Mouse (Mus musculus): Measurements from ENCODE around the gene Mapkap1. TPM values are rescaled to one million over a fixed set of nuclear protein-coding genes. Genes with fewer than 3 reads are reported as not detected.
A peak's percentile ranks its signal among the peaks of the same experiment; 100 is the strongest.

Mapkap1 gene
- total RNA-seq (2014; rRNA removed; ENCODE audit: low replicate concordance) (87.6 and 91.7 TPM in 2 replicates), polyA plus RNA-seq (2015; fragmentation: Nextera tagmentation; extraction: Ambion mirVana) (60.3 and 62.5 TPM in 2 replicates)

DNA sequence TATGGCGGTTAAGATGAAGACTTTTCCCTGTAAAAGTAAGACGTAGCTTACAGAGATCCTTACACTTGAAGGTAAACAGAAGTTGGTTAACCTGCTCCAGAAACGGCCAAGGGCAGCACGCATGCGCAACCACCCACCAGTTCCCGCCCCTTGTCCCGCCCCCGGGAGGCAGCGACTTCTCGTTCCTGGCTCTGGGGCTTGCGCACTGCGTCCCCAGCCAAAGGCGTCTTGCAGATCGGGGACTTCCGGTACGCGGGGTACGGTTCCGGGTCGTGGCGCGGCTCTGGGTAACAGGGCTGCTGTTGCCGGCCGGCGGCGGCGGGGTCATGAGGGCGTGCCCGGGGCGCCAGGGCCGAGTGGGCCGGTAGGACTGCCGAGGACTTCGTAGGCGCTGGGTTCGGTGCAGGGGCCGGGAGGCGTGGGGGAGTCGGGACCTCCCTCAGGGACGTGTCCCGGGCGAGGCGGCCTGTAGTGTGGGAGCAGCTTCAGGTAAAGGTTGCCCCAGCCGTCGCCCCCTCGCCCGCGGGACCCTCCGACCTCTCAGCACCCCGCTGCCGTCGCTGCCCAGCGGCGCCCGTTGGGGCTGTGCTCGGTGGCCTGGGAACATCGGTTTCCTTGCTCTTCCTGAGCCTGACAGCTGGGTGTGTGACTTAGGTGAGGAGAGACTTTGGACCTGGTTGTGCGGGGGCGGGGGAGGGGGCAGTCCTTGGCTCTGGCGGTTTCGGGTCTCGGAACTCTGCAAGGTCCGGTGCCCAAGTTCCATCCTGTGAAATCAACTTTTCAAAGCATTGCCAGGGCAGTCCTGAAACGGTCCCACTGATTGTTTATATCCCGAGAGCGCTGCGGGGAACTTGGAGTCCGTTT, at the start of gene Mapkap1:
Gene Mapkap1, plus strand, starts transcription at position 171 of the 864 bp plus-strand sequence.
- Histone ChIP-seq H3K9ac (replicated peaks; ENCODE audit: low read depth, low read length) (peak within 1 kb of the TSS; percentile 88), H3K4me3 (ENCODE audit: low read depth, low read length) (peak within 1 kb of the TSS; percentile 94), H3K27me3 (ENCODE audit: control insufficient read depth, insufficient read depth, low read length) (no peaks in the 10 kb centered on the region), H3K4me1 (ENCODE audit: control insufficient read depth, insufficient read depth) (peaks cover 15% of the 10 kb centered on the region), H3K27ac (ENCODE audit: low read depth) (peak within 1 kb of the TSS; percentile 80), H3K36me3 (replicated peaks; ENCODE audit: control insufficient read depth, insufficient read depth, low read length) (no peaks in the 10 kb centered on the region), H3K9me3 (replicated peaks; ENCODE audit: control insufficient read depth, low read length) (no peaks in the 10 kb centered on the region), H3K4me2 (ENCODE audit: low read depth, low read length) (peak within 1 kb of the TSS; percentile 76)
- peak; percentile 99 for ATAC-seq (ENCODE audit: insufficient read depth, low read depth)
- WGBS: under 1% methylated on average over 68 of the region's 68 CpGs
- TF ChIP-seq CTCF (IDR thresholded peaks at IDR 0.05; ENCODE audit: low read depth) (no peak), EP300 (IDR thresholded peaks at IDR 0.05; ENCODE audit: low read depth) (no peak)
- DNase-seq (ENCODE audit: low spot score): peak; percentile 95

DNA sequence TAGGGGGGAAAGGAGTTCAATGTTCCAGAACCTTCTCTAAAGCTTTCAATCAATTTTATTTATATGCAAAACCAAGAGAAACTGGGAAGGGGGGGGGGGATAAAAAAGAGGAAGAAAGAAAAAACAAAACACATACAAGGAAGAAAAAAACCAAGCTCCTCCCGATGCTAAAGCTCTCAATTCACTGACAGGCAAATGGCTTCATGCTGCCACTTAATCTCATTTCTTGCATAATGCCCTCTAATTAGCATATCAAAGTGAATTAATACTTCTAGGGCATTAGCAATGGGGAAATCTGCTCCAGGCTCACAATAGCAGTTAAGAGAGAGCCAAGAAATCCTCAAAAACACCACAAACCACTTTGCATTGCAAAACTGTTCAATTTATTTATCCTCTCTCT, 42.9 kb upstream of the Mapkap1 start:
- H3K27ac ChIP-seq (ENCODE audit: low read depth): no peak overlapping the region
- no peak overlapping the region for H3K4me2 ChIP-seq (ENCODE audit: low read depth, low read length)
- no peaks in the 10 kb centered on the region for H3K36me3 ChIP-seq (replicated peaks; ENCODE audit: control insufficient read depth, insufficient read depth, low read length)
- no peaks in the 10 kb centered on the region for H3K27me3 ChIP-seq (ENCODE audit: control insufficient read depth, insufficient read depth, low read length)
- no peak overlapping the region for H3K9ac ChIP-seq (replicated peaks; ENCODE audit: low read depth, low read length)
- peaks cover 4% of the 10 kb centered on the region; the same call in 1 of the 2 replicates for H3K4me1 ChIP-seq (ENCODE audit: control insufficient read depth, insufficient read depth)
- ATAC-seq (ENCODE audit: insufficient read depth, low read depth) (no peak), DNase-seq (ENCODE audit: low spot score) (no peak)
- no peaks in the 10 kb centered on the region for H3K9me3 ChIP-seq (replicated peaks; ENCODE audit: control insufficient read depth, low read length)
- WGBS: 35% methylated on average over 1 of the region's 1 CpGs
- no peak overlapping the region for H3K4me3 ChIP-seq (ENCODE audit: low read depth, low read length)
- TF ChIP-seq EP300 (IDR thresholded peaks at IDR 0.05; ENCODE audit: low read depth): no peak
- no peak for TF ChIP-seq CTCF (IDR thresholded peaks at IDR 0.05; ENCODE audit: low read depth)

DNA sequence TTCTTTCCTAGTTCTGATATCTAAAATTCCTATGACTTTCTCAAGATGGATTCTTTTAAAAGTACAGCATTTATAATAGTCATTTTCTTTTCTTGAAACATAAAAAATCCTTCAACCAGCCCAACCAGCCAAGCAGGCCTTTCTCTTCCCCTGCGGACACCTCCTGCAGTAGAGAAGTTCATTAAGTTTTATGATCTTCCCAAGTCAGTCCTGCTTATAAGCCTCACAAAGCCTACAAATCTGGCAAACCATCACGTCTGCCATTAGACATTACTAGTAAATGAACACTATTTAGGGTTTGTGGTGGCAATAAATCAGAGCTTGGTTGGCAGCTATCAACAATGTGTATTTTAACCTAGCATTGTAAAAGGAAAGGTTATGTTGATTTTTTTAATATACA, 39.5 kb upstream of the Mapkap1 start:
- no peak for ATAC-seq (ENCODE audit: insufficient read depth, low read depth)
- no peak for TF ChIP-seq CTCF (IDR thresholded peaks at IDR 0.05; ENCODE audit: low read depth)
- TF ChIP-seq EP300 (IDR thresholded peaks at IDR 0.05; ENCODE audit: low read depth): no peak
- Histone ChIP-seq H3K9me3 (replicated peaks; ENCODE audit: control insufficient read depth, low read length) (no peaks in the 10 kb centered on the region), H3K9ac (replicated peaks; ENCODE audit: low read depth, low read length) (no peak overlapping the region), H3K4me2 (ENCODE audit: low read depth, low read length) (no peak overlapping the region), H3K4me1 (ENCODE audit: control insufficient read depth, insufficient read depth) (peaks cover 5% of the 10 kb centered on the region; the same call in 1 of the 2 replicates), H3K27ac (ENCODE audit: low read depth) (no peak overlapping the region), H3K4me3 (ENCODE audit: low read depth, low read length) (no peak overlapping the region), H3K36me3 (replicated peaks; ENCODE audit: control insufficient read depth, insufficient read depth, low read length) (no peaks in the 10 kb centered on the region), H3K27me3 (ENCODE audit: control insufficient read depth, insufficient read depth, low read length) (no peaks in the 10 kb centered on the region)
- 88% methylated on average over 2 of the region's 2 CpGs for WGBS
- DNase-seq (ENCODE audit: low spot score): no peak

DNA sequence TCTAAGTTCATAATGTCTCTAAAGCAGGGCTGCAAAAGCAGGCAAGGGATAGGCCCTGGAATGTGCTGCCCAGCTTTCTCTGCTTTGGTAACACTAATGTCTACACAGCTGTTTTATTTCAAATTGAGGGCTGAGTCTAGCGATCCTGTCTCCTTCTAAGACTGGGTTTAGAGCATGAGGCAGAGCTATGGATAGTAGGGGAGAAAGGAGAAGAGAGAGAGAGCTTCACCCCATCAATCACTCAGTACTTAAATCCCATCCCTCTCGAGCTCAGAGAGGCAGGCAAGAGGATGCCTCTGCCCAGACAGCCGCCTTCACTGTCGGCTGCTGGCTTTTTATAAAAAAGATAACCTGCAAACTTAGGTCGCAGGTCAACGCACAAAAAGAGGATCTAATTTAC, 38.2 kb upstream of the Mapkap1 start:
- H3K4me1 ChIP-seq (ENCODE audit: control insufficient read depth, insufficient read depth): peaks cover 10% of the 10 kb centered on the region; the same call in 1 of the 2 replicates
- no peaks in the 10 kb centered on the region for H3K9me3 ChIP-seq (replicated peaks; ENCODE audit: control insufficient read depth, low read length)
- H3K4me2 ChIP-seq (ENCODE audit: low read depth, low read length): peak overlapping the region; percentile 18; the same call in 1 of the 2 replicates
- H3K36me3 ChIP-seq (replicated peaks; ENCODE audit: control insufficient read depth, insufficient read depth, low read length): no peaks in the 10 kb centered on the region
- DNase-seq (ENCODE audit: low spot score) (no peak), ATAC-seq (ENCODE audit: insufficient read depth, low read depth) (no peak)
- H3K4me3 ChIP-seq (ENCODE audit: low read depth, low read length): no peak overlapping the region
- H3K9ac ChIP-seq (replicated peaks; ENCODE audit: low read depth, low read length): no peak overlapping the region
- 24% methylated on average over 6 of the region's 6 CpGs for WGBS
- H3K27ac ChIP-seq (ENCODE audit: low read depth): no peak overlapping the region
- no peak for TF ChIP-seq CTCF (IDR thresholded peaks at IDR 0.05; ENCODE audit: low read depth)
- no peaks in the 10 kb centered on the region for H3K27me3 ChIP-seq (ENCODE audit: control insufficient read depth, insufficient read depth, low read length)

DNA sequence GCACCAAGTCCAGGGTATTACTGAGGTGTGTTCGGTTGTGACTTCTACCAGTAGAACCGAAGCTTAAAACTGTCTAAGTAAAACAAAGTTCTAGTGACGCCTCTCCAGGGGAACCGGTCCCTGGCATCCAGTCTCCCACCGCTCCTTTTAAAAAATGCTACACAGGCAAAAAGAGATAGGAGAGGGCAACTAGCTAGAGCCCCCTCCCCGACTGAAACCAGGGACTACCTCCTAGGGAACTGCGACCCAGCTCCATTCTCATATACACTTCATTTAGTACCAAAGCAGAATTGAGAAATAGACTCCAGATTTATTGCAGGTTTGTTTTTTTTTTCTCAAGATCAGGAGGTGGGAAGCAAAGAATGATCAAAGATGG, 36.2 kb upstream of the Mapkap1 start:
- Histone ChIP-seq H3K9me3 (replicated peaks; ENCODE audit: control insufficient read depth, low read length) (no peaks in the 10 kb centered on the region), H3K4me3 (ENCODE audit: low read depth, low read length) (peak overlapping the region; percentile 95), H3K27me3 (ENCODE audit: control insufficient read depth, insufficient read depth, low read length) (no peaks in the 10 kb centered on the region), H3K27ac (ENCODE audit: low read depth) (peak overlapping the region; percentile 98; the same call in 1 of the 2 replicates), H3K36me3 (replicated peaks; ENCODE audit: control insufficient read depth, insufficient read depth, low read length) (no peaks in the 10 kb centered on the region), H3K9ac (replicated peaks; ENCODE audit: low read depth, low read length) (peak overlapping the region; percentile 94), H3K4me1 (ENCODE audit: control insufficient read depth, insufficient read depth) (peaks cover 11% of the 10 kb centered on the region; the same call in 1 of the 2 replicates), H3K4me2 (ENCODE audit: low read depth, low read length) (peak overlapping the region; percentile 83)
- DNase-seq (ENCODE audit: low spot score) (no peak), ATAC-seq (ENCODE audit: insufficient read depth, low read depth) (no peak)
- TF ChIP-seq EP300 (IDR thresholded peaks at IDR 0.05; ENCODE audit: low read depth): no peak
- TF ChIP-seq CTCF (IDR thresholded peaks at IDR 0.05; ENCODE audit: low read depth): no peak
- WGBS: 20% methylated on average over 7 of the region's 7 CpGs
